Mouse (Mus musculus) layer of hippocampus, postnatal 14 days (tissue): ENCODE data around the gene Rps4x. TPM values are rescaled to one million over a fixed set of nuclear protein-coding genes. Genes with fewer than 3 reads are reported as not detected.
"Not testable (repeated sequence)": the region's sequence is repeated elsewhere in the genome, so short reads cannot be mapped to it uniquely, and the experiment has no call there.

Experiments
- DNase-seq, 2 experiments: peaks; one replicate each; pipeline ENCODE4 v3.0.0; 2021 to 2022; ENCODE audit warnings: low spot score in 2 of 2, mixed read lengths in 1 of 2
- long read RNA-seq, 2 experiments: library from polyadenylated mRNA; stranded (forward); transcript quantifications; one replicate each; pipeline ENCODE4 v2.0.0; 2021
- total RNA-seq, 2 experiments: library from RNA; stranded (reverse); gene quantifications; 2 replicates each; pipeline ENCODE4 v1.2.3; 2021

Rps4x gene
- 100 to 1,000 TPM; 472 to 534 TPM for total RNA-seq
- long read RNA-seq, experiment 1, transcript Rps4x-201 (7 exons, 975 nt) = major isoform, 122 of 137 reads
- long read RNA-seq, experiment 1, partial matches to known transcripts = 10 of 137 reads
- long read RNA-seq, experiment 1, other reads (novel, unspliced or antisense) = 4 of 137 reads
- long read RNA-seq, experiment 2, transcript Rps4x-201 (7 exons, 975 nt) = major isoform, 233 of 265 reads
- long read RNA-seq, experiment 2, partial matches to known transcripts = 13 of 265 reads
- long read RNA-seq, experiment 2, other reads (novel, unspliced or antisense) = 17 of 265 reads

DNA sequence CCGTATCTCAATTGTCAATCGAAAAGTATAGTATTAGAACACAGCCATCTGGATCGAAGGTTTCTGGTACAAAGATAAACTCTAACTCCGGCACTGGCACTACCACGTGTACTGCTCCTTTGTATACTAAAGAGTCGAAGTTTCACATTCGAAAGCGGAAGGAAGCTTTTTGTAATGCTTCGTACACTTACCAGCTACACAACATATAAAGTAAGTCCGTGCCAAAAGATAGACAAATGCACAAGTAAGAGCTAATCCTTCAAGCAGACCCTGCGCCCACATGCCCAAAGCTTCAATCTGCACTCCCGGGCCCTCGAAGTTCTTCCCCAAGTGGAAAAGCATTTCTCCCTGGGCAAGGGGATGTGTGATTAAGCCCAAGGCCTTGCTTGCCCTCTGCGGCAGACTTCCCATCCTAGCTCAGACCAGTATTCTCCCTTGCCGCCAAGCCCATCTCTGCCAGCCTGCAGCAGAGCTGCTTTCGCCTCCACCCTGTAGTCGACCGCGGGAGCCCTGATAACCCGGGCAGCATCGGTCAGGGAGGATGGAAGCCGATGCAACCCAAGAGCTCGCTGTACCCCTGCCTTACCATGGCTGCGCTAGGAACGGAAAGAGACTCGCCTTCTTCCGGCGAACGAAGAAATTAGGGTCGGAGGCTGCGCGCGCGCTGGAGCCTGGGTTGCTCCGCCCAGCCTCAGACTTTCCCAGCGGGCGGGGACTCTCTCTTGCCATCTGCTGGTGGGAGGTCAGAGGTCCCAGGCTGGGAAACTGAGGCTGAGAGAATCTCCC, at the start of gene Rps4x:
Gene Rps4x, minus strand, starts transcription at position 683 of the 786 bp plus-strand sequence.
- peak; percentile 80 for DNase-seq

DNA sequence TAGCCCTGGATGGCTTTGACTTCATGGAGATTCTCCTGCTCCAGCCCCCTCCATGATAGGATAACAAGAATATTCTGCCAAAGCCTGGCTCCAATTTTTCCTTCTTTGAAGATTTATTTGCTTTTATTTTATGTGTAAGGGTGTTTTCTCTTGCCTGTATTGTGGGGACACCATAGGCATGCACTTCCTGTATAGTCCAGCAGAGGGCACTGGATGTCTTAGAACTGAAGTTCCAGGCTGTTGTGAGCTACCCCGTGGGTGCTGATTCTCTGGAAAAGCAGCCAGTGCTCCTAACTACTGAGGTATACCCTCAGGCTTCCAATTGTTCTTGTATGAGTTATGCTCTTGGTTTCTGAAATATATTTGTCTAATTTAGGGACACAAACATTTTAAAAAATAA, 29.9 kb upstream of the Rps4x start:
- peak in 1 of 2 experiments; percentile 1 for DNase-seq

DNA sequence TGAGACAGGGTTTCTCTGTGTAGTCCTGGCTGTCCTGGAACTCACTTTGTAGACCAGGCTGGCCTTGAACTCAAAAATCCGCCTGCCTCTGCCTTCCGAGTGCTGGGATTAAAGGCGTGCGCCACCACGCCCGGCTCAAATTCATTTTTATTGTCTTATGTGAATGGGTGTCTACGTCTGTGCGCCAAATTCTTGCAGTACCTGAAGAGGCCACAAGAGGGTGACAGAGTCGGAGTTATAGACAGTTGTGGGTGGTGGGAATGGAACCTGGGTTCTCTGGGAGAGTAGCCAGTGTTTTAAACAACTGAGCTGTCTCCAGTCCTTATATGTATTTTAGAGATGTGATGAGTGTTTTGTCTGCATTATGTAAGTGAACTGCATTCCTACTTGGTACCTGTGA, 26.2 kb upstream of the Rps4x start:
- not testable (repeated sequence) for DNase-seq

DNA sequence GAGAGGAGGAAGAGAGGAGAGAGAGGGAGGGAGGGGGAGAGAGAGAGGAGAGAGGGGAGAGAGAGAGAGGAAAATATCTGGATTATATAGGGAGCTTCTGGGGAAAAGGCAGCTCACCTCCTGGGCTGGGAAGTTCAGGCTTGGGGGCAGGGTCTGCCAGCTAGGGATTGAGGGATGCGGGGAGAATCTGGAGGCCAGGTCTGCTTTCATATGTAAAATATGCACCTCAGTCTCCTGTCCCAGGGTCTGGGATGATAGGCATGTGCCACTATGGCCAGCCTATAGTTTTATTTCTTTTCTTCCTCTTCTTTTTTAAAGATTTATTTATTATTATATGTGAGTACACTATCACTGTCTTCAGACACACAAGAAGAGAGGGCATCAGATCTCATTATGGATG, 1.6 kb upstream of the Rps4x start:
- DNase-seq = no peak

DNA sequence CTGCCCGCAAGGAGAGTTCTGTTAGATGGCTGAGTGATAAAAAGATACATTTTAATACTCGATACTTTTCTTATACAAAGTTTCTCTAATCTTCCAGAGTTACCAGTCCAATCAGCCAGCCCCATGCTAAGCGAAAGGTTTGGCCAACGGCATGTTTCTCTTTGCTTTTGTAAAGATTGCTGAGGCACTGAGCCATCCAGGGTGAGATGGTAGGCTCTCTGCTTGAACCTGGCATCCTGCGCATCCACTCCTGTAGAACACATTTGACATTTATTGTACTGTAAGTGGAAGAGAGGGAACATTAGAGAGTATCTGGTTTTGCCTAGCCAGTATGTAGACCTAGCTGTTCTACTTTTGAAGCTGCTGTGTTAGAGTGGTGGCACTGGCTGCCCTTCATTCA, 387 bp upstream of the Rps4x start:
- DNase-seq = no peak

DNA sequence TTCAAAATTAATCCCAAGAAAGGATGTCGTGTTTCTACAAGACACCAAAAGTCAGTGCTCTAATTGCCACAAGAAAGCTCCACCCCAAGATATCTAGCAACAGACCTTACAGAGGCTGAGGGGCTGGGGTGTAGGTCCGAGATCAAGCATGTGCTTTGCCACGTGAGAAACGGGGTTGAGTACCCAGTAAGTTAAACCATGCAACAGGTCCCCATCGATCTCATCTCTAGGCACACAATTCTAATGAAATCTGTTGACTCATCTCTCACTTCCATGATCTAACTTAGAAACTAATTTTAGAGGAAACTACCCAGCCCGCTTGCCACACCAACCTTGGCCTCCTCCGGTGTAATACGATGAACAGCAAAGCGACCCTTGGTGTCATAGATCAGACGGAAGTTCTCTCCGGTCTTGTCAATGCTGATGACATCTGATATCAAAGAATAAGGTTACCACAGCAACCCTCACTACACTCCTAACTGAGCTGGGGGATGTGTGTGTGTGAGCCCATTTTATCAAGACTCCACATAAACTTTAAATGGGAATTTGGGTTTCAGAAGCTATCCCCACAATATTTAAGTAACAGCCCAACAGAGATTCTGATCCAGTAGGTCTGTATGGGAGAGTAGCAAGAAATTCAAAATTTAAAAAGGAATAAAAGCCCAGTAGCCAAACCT, 2.0 kb downstream of the Rps4x start:
- DNase-seq = no peak

DNA sequence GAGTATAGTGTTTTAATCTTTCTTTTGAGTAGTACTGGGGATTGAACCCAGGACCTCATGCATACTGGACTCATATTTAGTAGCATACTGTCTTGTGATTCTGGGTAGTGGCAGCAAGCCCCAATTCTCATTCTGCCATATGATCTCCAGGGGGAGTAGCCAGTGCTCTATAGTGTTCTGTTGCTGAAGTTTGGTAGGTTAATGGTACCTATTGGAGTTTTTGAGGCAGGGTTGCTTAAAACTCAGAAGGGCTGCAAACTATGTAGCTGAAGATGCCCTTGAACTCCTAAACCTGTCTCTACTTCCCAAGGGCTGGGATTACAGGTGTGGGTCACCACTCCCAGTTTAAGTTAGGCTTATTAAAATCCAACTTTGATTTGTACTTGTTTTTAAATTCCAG, 6.6 kb downstream of the Rps4x start:
- DNase-seq = no peak

DNA sequence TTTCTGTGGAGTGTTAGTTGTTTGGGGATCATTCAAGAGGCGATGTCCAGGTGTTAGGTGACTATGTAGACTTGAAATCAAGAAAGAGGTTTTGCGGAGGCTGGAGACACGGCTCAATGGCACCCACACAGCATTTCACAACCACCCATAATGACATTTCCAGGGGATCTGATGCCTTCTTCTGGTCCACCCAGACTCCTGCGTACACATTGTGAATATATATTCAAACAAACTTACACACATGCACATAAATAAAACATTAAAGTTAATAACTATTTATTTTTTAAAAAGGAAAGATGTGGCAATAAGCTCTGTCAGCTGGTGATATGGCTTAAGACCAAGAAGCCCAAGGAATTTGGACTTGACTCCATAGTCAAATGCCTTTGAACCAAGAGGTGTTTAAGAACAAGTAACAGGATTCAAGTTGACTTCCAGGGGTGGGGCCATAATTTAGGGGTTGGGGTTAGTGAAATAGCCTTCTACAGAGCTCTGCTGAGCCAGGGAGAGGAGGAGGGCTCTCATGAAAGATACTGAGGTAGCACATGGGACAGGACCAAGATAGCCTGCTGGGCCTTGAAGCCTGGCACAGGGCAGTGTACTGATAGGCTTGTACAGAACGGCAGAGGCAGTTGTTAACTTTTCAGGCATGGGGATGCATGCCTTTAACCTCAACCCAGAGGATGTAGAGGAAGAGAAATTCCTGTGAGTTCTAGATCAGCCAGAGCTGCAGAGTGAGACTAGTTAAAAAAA, 13.5 kb downstream of the Rps4x start:
- no peak for DNase-seq

DNA sequence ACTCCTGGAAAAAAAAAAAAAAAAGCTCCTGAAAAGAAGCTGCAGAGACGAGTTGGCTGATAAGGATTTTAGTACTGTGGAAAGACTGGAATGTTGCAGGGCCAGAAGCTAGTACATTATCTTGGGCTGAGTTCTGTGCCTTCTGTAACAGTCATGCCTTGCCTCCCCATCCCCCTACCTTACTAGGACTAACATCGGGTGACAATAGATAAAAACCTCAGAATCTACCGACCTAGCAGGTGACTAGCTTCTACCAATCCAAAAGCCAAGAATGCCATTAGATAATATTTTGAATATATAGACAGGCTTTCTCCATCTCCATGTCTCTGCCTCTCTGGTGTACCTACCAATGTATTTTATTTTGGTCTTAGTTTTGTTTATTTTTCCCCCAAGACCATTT, 18.3 kb downstream of the Rps4x start:
- DNase-seq = no peak

DNA sequence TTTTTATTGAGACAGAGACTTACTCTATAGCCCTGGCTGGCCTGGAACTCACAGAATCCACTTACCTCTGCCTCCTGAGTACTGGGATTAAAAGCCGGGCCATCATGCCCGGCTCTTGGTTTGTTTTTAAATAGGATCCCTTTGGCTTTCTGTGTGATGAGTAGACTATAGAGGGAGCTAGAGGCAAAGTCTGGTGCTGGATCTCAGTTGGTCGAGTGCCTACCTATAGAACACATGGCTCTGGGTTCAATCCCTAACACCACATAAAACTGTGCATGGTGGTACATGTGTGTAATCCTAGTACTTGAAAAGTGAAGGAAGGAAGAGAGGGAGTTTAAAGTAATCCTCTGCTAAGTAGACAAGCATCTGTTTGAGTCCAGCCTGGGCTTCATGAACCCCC, 19.1 kb downstream of the Rps4x start:
- no peak for DNase-seq

DNA sequence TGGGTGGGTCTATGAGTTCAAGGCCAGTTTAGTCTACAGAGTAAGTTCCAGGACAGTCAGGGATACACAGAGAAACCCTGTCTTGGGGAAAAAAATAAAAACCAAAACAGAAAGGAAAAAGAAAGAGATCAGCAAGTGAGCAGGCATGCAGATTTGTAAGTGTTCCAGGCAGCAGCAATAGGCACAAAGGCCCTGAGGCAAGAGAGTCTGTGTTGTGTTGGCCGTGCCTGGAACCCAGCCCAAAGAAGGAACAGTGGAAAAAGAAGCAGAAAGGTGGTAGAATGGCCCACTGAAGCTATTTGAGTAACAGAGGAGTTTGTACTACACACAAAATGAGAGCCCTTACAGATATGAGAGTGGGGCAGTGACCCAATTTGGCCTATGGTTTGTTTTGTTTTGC, 19.5 kb downstream of the Rps4x start:
- DNase-seq = no peak

DNA sequence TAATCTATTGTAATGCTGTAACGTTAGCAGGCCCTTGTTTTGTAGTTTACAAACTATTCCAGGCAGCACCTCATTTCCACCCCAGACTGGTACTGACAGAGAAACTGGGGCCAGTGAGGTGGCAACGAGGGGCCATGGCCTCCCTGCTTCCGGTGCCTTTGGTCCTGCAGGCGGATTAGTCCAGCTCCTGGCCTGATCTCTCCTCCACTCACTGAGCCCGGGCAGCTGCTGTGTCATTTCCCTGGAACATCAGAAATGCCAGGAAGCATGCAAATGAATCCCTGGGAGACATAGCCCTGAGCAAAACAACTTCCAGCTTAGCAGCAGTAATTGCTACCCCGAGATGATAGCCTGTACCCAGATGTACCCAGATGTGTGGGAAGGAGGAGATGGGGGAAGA, 22.2 kb downstream of the Rps4x start:
- no peak for DNase-seq

DNA sequence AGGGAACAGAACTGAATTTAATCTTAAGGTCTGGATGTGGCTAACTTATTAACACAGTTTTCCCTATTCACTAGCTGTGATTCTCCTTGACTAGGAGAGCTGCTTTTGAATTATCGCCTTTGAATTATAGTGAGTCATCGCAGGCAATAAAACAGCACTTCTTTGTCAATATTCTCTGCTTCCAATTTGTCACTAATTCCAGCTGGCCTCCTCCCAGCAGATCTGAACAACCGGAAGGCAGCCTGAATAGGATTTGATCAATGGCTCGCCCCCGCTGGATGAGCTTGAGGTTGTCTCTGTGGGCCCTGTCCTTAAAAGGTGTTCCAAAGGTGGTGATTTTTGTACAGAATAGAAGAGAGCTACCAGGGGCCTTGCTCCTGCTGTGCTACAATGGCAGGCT, 22.7 kb downstream of the Rps4x start:
- peak; percentile 22 to 54 for DNase-seq

DNA sequence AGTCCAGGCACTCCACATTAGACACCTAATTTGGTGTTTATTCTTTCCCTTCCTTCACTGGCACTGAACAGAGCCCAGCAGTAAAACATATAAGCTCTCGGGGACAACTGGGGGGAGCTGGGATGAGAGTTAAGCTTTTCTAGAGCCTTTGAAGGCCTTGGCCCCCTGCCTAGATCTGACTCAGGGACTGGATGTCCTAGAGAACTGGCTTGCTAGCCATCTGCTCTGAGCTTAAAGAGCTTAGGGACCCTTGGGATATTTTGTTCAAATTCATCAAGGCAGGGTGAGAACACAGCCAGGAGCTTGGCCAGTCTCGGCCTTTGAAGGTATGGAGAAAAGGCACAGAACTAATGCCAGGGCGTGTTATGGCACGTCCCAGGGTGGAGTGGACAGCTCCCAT, 25.7 kb downstream of the Rps4x start:
- DNase-seq = no peak

DNA sequence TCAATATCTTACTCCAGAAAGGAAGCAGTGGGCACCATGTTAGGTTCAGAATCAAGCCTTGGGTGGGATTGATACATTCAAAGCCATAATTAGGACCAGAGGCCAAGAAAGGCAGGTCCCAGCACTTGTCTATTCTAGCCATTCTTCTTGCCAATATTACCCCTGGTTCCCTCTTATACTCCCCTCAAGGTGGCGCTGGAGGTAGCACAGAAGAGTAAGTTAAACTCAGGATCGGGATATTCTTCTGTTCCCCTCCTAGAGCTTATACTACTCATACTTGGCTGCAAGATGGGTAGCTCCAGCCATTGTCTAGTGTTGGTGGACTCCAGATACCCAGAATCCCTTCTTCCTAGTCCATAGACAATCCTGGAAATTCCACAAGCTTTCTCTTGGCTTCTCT, 26.1 kb downstream of the Rps4x start:
- DNase-seq = no peak

DNA sequence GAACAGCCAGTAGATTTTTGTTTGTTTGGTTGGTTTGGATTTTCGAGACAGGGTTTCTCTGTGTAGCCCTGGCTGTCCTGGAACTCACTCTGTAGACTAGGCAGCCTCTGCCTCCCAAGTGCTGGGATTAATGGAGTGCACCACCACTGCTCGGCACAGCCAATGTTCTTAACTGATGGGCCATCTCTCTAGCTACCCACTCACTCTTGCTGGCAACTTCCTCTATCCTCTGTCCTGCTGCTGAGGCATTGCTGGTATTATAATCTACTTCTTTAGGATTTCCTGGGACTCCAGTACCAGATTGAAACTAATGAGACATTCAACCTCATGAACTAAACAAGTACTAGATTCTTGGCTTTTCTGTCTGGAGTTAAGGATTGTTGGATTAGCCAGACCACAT, 28.7 kb downstream of the Rps4x start:
- DNase-seq = no peak

DNA sequence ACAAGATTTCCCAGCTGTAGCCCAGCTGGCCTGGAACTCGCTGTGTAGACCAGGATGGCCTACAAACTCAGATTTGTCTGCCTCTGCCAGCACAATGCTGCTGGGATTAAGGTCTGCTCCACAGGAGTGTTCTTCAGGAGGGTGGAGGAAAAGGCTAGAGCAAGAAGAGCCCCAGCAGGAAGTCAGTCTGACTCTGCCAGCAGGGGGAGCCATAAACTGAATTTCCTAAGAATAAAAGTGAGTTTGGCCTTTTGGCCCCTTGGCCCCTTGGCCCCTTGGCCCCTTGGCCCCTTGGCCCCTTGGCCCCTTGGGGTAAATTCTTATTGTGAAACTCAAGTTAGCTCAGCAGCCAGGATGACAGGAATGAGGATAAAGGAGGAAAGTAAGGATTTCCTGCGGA, 29.4 kb downstream of the Rps4x start:
- DNase-seq = no peak

DNA sequence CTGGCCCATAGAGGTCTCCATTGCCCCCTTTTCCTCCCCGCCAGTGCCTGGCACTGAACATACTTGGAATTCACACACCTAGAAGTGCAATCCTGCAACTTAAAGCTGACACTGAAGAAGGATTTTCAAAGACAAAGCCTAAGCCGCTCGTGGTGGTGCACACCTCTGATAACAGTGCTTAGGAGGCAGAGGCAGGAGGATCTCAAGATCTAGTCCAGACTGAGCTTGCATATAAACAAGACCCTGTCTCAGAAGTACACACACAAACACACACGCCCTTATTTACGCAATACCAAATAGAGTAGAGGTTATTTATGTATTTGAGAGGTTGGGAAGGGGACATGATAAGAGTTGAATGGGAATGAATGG, 31.8 kb downstream of the Rps4x start:
- no peak for DNase-seq

DNA sequence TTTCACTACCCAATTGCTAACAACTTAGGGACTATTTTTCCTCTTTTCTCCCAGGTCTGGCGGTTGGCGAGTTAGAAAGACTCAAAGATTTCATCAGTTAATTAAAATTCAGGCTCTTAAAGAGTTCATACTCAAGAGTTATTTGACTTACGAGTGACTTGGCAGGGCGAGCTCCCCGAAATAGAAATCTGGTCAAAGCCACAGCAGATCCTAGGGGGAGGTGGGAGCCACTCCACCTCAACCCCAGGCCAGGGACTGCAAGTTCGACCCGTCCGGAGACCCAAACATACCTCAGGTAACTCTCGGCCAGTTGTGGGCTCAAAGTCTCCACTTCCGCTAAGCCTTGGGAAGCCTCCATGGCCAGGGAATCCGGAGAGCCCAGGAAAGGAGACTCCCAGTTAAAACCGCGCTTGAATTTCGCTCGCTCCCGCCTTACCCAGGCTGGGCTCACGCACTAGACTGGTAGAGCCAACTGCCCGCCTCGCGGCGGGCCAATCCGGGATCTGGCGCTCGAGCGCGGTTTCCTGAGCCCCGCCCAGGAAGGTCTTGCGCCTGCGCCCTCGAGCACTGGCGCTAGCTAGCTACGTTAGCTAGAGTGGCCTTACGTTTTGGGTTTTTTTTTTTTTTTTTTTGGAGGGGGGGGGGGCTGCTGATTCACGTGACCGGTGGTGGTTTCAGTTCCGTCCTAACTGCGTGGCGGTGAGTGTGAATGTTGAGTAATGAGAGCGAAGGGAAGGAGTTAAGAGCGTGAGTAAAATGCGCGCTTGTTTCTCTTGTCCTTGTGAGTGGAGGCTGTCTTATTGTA, 32.4 kb downstream of the Rps4x start, which contains the start of gene Ercc6l:
Gene Ercc6l, minus strand, starts transcription at position 474 of the 805 bp plus-strand sequence.
- peak; percentile 78 to 88 for DNase-seq

DNA sequence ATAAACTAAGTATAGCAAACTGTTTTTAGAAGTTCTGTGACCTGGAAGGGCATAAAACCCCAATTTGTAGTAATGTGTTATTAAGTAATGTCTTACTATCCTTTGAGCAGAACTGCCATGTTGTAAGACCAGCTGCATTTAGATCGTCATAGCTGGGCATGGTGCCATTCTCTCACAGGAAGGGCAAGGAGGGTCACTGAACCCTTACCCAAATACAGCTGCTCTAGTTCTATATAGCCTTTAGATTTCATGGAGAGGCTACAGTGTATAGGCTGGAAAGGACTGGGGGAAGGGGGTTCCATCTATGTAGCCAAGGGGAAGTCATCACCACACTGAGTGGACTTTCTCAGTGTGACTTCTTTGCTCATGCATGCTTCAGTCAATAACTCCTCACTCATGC, 48.0 kb downstream of the Rps4x start:
- DNase-seq = no peak
